In genomic region chr4:128414741-128415140, GRCm38 (mm10) we compare ENCODE assay signal across 27 mouse cellular contexts.
DNase-seq lines count a peak whose midpoint lies in the region; ATAC-seq and TF ChIP-seq lines count a peak whose summit lies in the region.
"Had no signal": no experiment of that assay in that cellular context is flagged by ENCODE, and none has a peak within 500 bp of the region (broad histone marks: within the 10 kb centered on the region; RNA-seq: fewer than 3 reads in every experiment).

No protein-coding gene starts in this region.

- no peaks in the 10 kb centered on the region for H3K79me2 ChIP-seq in CH12.LX (replicated peaks; ENCODE audit: control insufficient read depth, extremely low read depth, insufficient read depth, poor library complexity, severe bottlenecking)

- H3K36me3 ChIP-seq in kidney, embryonic 16.5 days (ENCODE audit: insufficient read depth, low read length): no peaks in the 10 kb centered on the region
- H3K36me3 ChIP-seq in kidney, embryonic 15.5 days: no peaks in the 10 kb centered on the region
- H3K36me3 ChIP-seq in CH12.LX (replicated peaks in 1 of 2; ENCODE audit: control insufficient read depth in 1 of 2, insufficient read depth in 1 of 2, low read length in 1 of 2): no peaks in the 10 kb centered on the region
- peaks cover 37% of the 10 kb centered on the region for H3K36me3 ChIP-seq in midbrain, postnatal 0 days (ENCODE audit: insufficient read depth, low read length)
- H3K36me3 ChIP-seq: embryonic facial prominence, embryonic 12.5 days; embryonic facial prominence, embryonic 15.5 days; forebrain, embryonic 12.5 days; heart, embryonic 12.5 days; heart, embryonic 15.5 days; hindbrain, embryonic 10.5 days had no signal

- TF ChIP-seq RAD21 in CH12.LX (IDR thresholded peaks at IDR 0.05; ENCODE audit: low read depth, low read length): no peak

- H3K4me1 ChIP-seq in kidney, embryonic 16.5 days (ENCODE audit: insufficient read depth, low read length): no peaks in the 10 kb centered on the region
- H3K4me1 ChIP-seq in kidney, embryonic 15.5 days: no peaks in the 10 kb centered on the region
- H3K4me1 ChIP-seq in CH12.LX (ENCODE audit: control insufficient read depth in 1 of 2, insufficient read depth in 2 of 2): peaks cover 0 to 9% of the 10 kb centered on the region in 2 experiments; a peak in 3 of 4 replicates
- H3K4me1 ChIP-seq in midbrain, postnatal 0 days (ENCODE audit: insufficient read depth, low read length): 0 out of 2 replicates have a peak, but pooled peaks cover 8% of the 10 kb centered on the region
- H3K4me1 ChIP-seq: embryonic facial prominence, embryonic 12.5 days; embryonic facial prominence, embryonic 15.5 days; heart, embryonic 12.5 days; heart, embryonic 15.5 days had no signal

- 84% methylated on average over 2 of the region's 2 CpGs for WGBS in kidney, embryonic 16.5 days
- 85% methylated on average over 2 of the region's 2 CpGs for WGBS in kidney, embryonic 15.5 days
- 93% methylated on average over 2 of the region's 2 CpGs for WGBS in midbrain, postnatal 0 days

- no peak overlapping the region for H3K27ac ChIP-seq in kidney, embryonic 16.5 days (ENCODE audit: low read length)
- no peak overlapping the region for H3K27ac ChIP-seq in kidney, embryonic 15.5 days
- no peak overlapping the region for H3K27ac ChIP-seq in CH12.LX (ENCODE audit: insufficient read depth, low read depth)
- no peak overlapping the region for H3K27ac ChIP-seq in midbrain, postnatal 0 days (ENCODE audit: low read depth, low read length)
- H3K27ac ChIP-seq: embryonic facial prominence, embryonic 12.5 days; embryonic facial prominence, embryonic 15.5 days; forebrain, embryonic 12.5 days; forebrain, embryonic 15.5 days; heart, embryonic 15.5 days; hindbrain, embryonic 14.5 days had no signal

- no peak overlapping the region for H3K4me2 ChIP-seq in kidney, embryonic 16.5 days (replicated peaks; ENCODE audit: low read depth, low read length)
- no peak overlapping the region for H3K4me2 ChIP-seq in kidney, embryonic 15.5 days
- H3K4me2 ChIP-seq in CH12.LX (ENCODE audit: insufficient read depth, low read depth, poor library complexity, severe bottlenecking): no peak overlapping the region
- H3K4me2 ChIP-seq in midbrain, postnatal 0 days (ENCODE audit: low read depth, low read length, poor library complexity, severe bottlenecking): no peak overlapping the region
- H3K4me2 ChIP-seq: embryonic facial prominence, embryonic 12.5 days; embryonic facial prominence, embryonic 15.5 days; forebrain, embryonic 12.5 days; forebrain, embryonic 15.5 days; heart, embryonic 12.5 days; heart, embryonic 15.5 days; hindbrain, embryonic 14.5 days had no signal

- no peak for TF ChIP-seq CTCF in CH12.LX (conservative IDR thresholded peaks at IDR 0.05 in 1 of 2, IDR thresholded peaks at IDR 0.05 in 1 of 2; ENCODE audit: low read depth in 2 of 2, low read length in 2 of 2)
- TF ChIP-seq CTCF in midbrain, postnatal 0 days (IDR thresholded peaks at IDR 0.05): no peak

- ATAC-seq in kidney, embryonic 16.5 days (ENCODE audit: low FRiP score, low TSS enrichment): no peak
- no peak for ATAC-seq in kidney, embryonic 15.5 days (replicated peaks; ENCODE audit: low FRiP score)
- ATAC-seq in midbrain, postnatal 0 days (ENCODE audit: low FRiP score): no peak
- ATAC-seq: activated CD4-positive, CD25-positive, alpha-beta regulatory T cell, adult 4 months; CD4-positive, CD25-positive, alpha-beta regulatory T cell, adult 4 months; forebrain, embryonic 15.5 days had no signal

- dilution Hi-C loops in CH12.LX (cut with MboI; ENCODE audit: extremely low pct_ligation_motif_present, extremely low pct_unique_long_range_greater_than_20kb, low sequenced_read_pairs): no loop called here

- no peak overlapping the region for H3K9ac ChIP-seq in kidney, embryonic 16.5 days (replicated peaks; ENCODE audit: low read length)
- H3K9ac ChIP-seq in kidney, embryonic 15.5 days: no peak overlapping the region
- no peak overlapping the region for H3K9ac ChIP-seq in CH12.LX (ENCODE audit: insufficient read depth, low read depth)
- H3K9ac ChIP-seq in midbrain, postnatal 0 days (replicated peaks; ENCODE audit: low read length, poor library complexity, severe bottlenecking): no peak overlapping the region
- H3K9ac ChIP-seq: embryonic facial prominence, embryonic 12.5 days; embryonic facial prominence, embryonic 15.5 days; forebrain, embryonic 12.5 days; forebrain, embryonic 15.5 days; heart, embryonic 12.5 days; heart, embryonic 15.5 days; hindbrain, embryonic 14.5 days had no signal

- no peaks in the 10 kb centered on the region for H3K27me3 ChIP-seq in kidney, embryonic 16.5 days (ENCODE audit: insufficient read depth, low read length)
- H3K27me3 ChIP-seq in kidney, embryonic 15.5 days: no peaks in the 10 kb centered on the region
- no peaks in the 10 kb centered on the region for H3K27me3 ChIP-seq in CH12.LX (replicated peaks)
- H3K27me3 ChIP-seq in midbrain, postnatal 0 days (ENCODE audit: insufficient read depth, low read length): no peaks in the 10 kb centered on the region
- H3K27me3 ChIP-seq: embryonic facial prominence, embryonic 12.5 days; embryonic facial prominence, embryonic 15.5 days; forebrain, embryonic 12.5 days; forebrain, embryonic 15.5 days; heart, embryonic 12.5 days; heart, embryonic 15.5 days had no signal

- no peak for TF ChIP-seq POLR2A in CH12.LX (IDR thresholded peaks at IDR 0.05; ENCODE audit: low read depth, low read length)

- in situ Hi-C loops in CH12.LX (cut with MboI; ENCODE audit: low pct_ligation_motif_present, low pct_unique_long_range_greater_than_20kb, low sequenced_read_pairs): no loop called here

- no peaks in the 10 kb centered on the region for H3K9me3 ChIP-seq in kidney, embryonic 16.5 days (ENCODE audit: low read length)
- H3K9me3 ChIP-seq in kidney, embryonic 15.5 days (replicated peaks): no peaks in the 10 kb centered on the region
- no peaks in the 10 kb centered on the region for H3K9me3 ChIP-seq in CH12.LX (replicated peaks; ENCODE audit: low read length)
- H3K9me3 ChIP-seq in midbrain, postnatal 0 days (ENCODE audit: low read length): no peaks in the 10 kb centered on the region
- H3K9me3 ChIP-seq: embryonic facial prominence, embryonic 12.5 days; embryonic facial prominence, embryonic 15.5 days; forebrain, embryonic 12.5 days; forebrain, embryonic 15.5 days; heart, embryonic 12.5 days; heart, embryonic 15.5 days; hindbrain, embryonic 10.5 days had no signal

- TF ChIP-seq EP300 in CH12.LX (IDR thresholded peaks at IDR 0.05; ENCODE audit: low read length): no peak

- H3K4me3 ChIP-seq in kidney, embryonic 16.5 days (ENCODE audit: low read length): no peak overlapping the region
- no peak overlapping the region for H3K4me3 ChIP-seq in kidney, embryonic 15.5 days (replicated peaks)
- no peak overlapping the region for H3K4me3 ChIP-seq in CH12.LX (replicated peaks in 1 of 3; ENCODE audit: low read depth in 2 of 3, low read length in 2 of 3, poor library complexity in 1 of 3)
- H3K4me3 ChIP-seq in midbrain, postnatal 0 days (ENCODE audit: low read depth, low read length): no peak overlapping the region
- H3K4me3 ChIP-seq: embryonic facial prominence, embryonic 12.5 days; embryonic facial prominence, embryonic 15.5 days; forebrain, embryonic 12.5 days; forebrain, embryonic 15.5 days; heart, embryonic 12.5 days; heart, embryonic 15.5 days; hindbrain, embryonic 10.5 days had no signal

- DNase-seq in kidney, adult 11 months: peak; percentile 59
- peak; percentile 67 to 69 for DNase-seq in kidney, adult 8-10 months
- peak; percentile 36 for DNase-seq in CH12.LX (ENCODE audit: extremely low read depth)
- peak; percentile 21 for DNase-seq in kidney, postnatal 14 days
- no peak for DNase-seq in midbrain, postnatal 0 days (ENCODE audit: low spot score)
- no peak for DNase-seq in thymus, adult 18-20 months
- DNase-seq: adrenal gland, adult 8-10 months; cerebellum, adult 11 months; cerebellum, adult 2 months; cerebellum, adult 9-11 months; cerebellum, postnatal 25 days; gastrocnemius, postnatal 25 days; heart, adult 18-20 months; heart, postnatal 10 days; heart, postnatal 36 days had no signal

TF ChIP-seq in CH12.LX, 34 proteins besides CTCF, POLR2A, EP300 and RAD21:
- TF ChIP-seq MAX (IDR thresholded peaks at IDR 0.05; ENCODE audit: low read length): no peak
- TF ChIP-seq SIN3A (IDR thresholded peaks at IDR 0.05; ENCODE audit: low read length): no peak
- no peak for TF ChIP-seq POLR2AphosphoS2 (IDR thresholded peaks at IDR 0.05; ENCODE audit: low read depth, low read length)
- no peak for TF ChIP-seq TBP (conservative IDR thresholded peaks at IDR 0.05; ENCODE audit: low read depth, low read length)
- no peak for TF ChIP-seq ZNF384 (IDR thresholded peaks at IDR 0.05; ENCODE audit: low read depth, low read length)
- TF ChIP-seq CHD2 (IDR thresholded peaks at IDR 0.05; ENCODE audit: low read length): no peak
TF ChIP-seq in CH12.LX: peak in this region for 0.

Comparison
In these comparisons a context has a peak if more than half of its experiments do, and no peak if none do; other contexts are left out.
1. DNase-seq: peak in kidney, adult 11 months (single experiment), kidney, adult 8-10 months (2 of 2), CH12.LX (single experiment) and kidney, postnatal 14 days (single experiment); none in midbrain, postnatal 0 days (single experiment) and thymus, adult 18-20 months (0 of 2).